Mouse (Mus musculus) lung, postnatal 0 days (tissue): ENCODE results near the gene Gcdh. TPM values are rescaled to one million over a fixed set of nuclear protein-coding genes. Genes with fewer than 3 reads are reported as not detected.

Experiments used
- ATAC-seq: fragments of 200-750 bp; cut with Nextera tagmentation; 2 replicates; pipeline ENCODE4 v1.8.0; 2017; ENCODE audit warnings: moderate library complexity
- DNase-seq: peaks from one replicate; pipeline ENCODE4 v3.0.0-alpha.2; 2016; ENCODE audit warnings: low spot score
- H3K27ac ChIP-seq: fragments of 300-500 bp; sonication (generic); 2 replicates; pipeline ENCODE4 v1.5.1; 2014; ENCODE audit warnings: antibody characterized with exemption, mild to moderate bottlenecking, low read length, mixed read lengths
- H3K27me3 ChIP-seq: fragments of 300-500 bp; sonication (generic); replicated peaks from 2 replicates; pipeline ENCODE4 v1.6.1; 2014; ENCODE audit warnings: low read length, mixed read lengths; ENCODE audit not compliant: insufficient read depth
- H3K36me3 ChIP-seq: fragments of 300-500 bp; sonication (generic); 2 replicates; pipeline ENCODE4 v1.6.1; 2014; ENCODE audit warnings: low read length, mixed read lengths; ENCODE audit not compliant: insufficient read depth
- H3K4me1 ChIP-seq: fragments of 300-500 bp; sonication (generic); 2 replicates; pipeline ENCODE4 v1.6.1; 2014; ENCODE audit warnings: antibody characterized with exemption, low read depth, low read length, mixed read lengths; ENCODE audit not compliant: insufficient read depth
- H3K4me2 ChIP-seq: fragments of 300-500 bp; sonication (generic); replicated peaks from 2 replicates; pipeline ENCODE4 v1.6.1; 2014; ENCODE audit warnings: low read depth, mild to moderate bottlenecking, low read length, moderate library complexity, mixed read lengths
- H3K4me3 ChIP-seq: fragments of 300-500 bp; sonication (generic); 2 replicates; pipeline ENCODE4 v1.5.1; 2014; ENCODE audit warnings: low read depth, low read length
- H3K9ac ChIP-seq: fragments of 300-500 bp; sonication (generic); replicated peaks from 2 replicates; pipeline ENCODE4 v1.6.1; 2014; ENCODE audit warnings: low read depth, mild to moderate bottlenecking
- H3K9me3 ChIP-seq: fragments of 300-500 bp; sonication (generic); 2 replicates; pipeline ENCODE4 v1.6.1; 2016; ENCODE audit warnings: low read length, mixed read lengths
- CTCF ChIP-seq: IDR thresholded peaks from 2 replicates; pipeline ENCODE4 v1.5.1; 2016; ENCODE audit warnings: antibody characterized with exemption, mild to moderate bottlenecking
- EP300 ChIP-seq: IDR thresholded peaks from 2 replicates; pipeline ENCODE4 v1.6.1; 2016; ENCODE audit warnings: antibody characterized with exemption, mild to moderate bottlenecking, control low read depth
- WGBS: fragments of 180-500 bp; shearing (Covaris S2); extraction: QIAGEN DNeasy Blood & Tissue Kit; methylation state at CpG from one replicate; pipeline ENCODE4 v1.1.7; 2014; 5-methylcytosine and 5-hydroxymethylcytosine counted together
- polyA plus RNA-seq: library from polyadenylated mRNA; unstranded; fragments of >200 nt; fragmentation: Nextera tagmentation; extraction: Ambion mirVana; gene quantifications from 2 replicates; pipeline ENCODE4 v1.2.1, GENCODE M21; 2015

Gene Gcdh
- 16.2 and 21.1 TPM in 2 replicates for polyA plus RNA-seq

DNA sequence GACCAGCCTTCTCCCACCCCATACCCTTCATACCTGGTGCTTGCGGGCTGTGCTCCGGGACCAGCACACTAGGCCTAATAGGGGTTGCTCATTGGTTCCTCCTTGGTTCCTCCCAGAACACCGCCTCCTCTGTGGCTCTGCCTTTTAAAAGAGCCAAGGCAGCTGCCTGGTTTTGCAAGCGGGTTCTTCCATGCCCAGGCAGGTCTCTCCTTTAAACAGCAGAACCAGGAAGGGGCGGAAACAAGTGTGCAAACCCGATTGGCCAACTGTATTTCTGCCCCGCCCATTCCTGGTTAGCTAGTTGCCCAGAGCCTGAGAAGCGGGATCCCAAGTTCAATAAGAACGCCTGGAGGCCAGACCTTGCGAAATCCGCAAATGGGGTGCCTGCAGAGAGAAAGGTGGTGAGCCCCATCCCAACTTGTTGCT lies at the start of gene Gcdh:
Gene Gcdh, minus strand, starts transcription at position 213 of the 426 bp plus-strand sequence.
- peak; percentile 99 for DNase-seq
- Histone ChIP-seq H3K4me3 (peak within 1 kb of the TSS; percentile 50), H3K27me3 (no peaks in the 10 kb centered on the region), H3K36me3 (no peaks in the 10 kb centered on the region), H3K9ac (peak within 1 kb of the TSS; percentile 45), H3K27ac (0 out of 2 replicates have a peak within 1 kb of the TSS, but pooled peaks have one; percentile 4), H3K4me2 (peak within 1 kb of the TSS; percentile 81), H3K9me3 (no peaks in the 10 kb centered on the region), H3K4me1 (0 out of 2 replicates have a peak, but pooled peaks cover 4% of the 10 kb centered on the region)
- WGBS = under 1% methylated on average over 11 of the region's 11 CpGs
- ATAC-seq = peak; percentile 100
- no peak for TF ChIP-seq CTCF
- TF ChIP-seq EP300 = peak; percentile 83

DNA sequence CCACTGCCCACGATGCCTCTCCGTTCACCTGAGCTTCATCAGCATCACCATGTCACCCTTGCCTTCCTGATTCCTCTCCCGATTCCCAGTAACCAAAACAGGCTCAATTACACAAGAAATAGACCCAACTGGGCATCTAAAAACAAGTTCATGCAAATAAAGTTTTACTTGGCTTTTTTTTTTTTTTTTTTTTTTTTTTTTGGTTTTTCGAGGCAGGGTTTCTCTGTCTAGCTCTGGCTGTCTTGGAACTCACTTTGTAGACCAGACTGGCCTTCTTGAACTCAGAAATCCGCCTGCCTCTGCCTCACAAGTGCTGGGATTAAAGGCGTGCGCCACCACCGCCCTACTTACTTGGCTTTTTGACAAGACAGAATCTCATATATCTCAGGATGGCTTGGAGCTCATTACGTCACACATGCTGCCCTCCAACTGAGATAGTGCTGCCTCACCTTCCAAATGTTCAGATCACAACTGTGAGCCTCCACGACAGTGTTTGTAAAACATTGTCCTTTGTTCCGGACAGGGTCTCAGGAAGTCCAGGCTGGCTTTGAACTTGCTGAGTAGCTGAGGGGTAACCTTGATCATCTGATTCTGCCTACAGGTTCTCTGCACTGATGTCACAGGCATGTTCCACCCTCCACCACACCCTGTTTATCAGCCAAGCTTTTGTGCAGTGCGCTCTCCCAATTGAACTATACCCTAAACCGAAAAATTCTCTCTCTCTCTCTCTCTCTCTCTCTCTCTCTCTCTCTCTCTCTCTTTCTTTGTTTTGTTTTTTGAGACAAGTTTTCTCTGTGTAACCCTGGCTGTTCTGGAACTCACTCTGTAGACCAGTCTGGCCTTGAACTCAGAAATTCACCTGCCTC lies 44.1 kb upstream of the Gcdh start:
- H3K4me2 ChIP-seq = no peak overlapping the region
- H3K9me3 ChIP-seq = no peaks in the 10 kb centered on the region
- WGBS = 57% methylated on average over 13 of the region's 13 CpGs
- no peaks in the 10 kb centered on the region for H3K4me1 ChIP-seq
- H3K9ac ChIP-seq = no peak overlapping the region
- no peak overlapping the region for H3K27ac ChIP-seq
- peaks cover 30% of the 10 kb centered on the region for H3K27me3 ChIP-seq
- TF ChIP-seq EP300 = no peak
- no peak for TF ChIP-seq CTCF
- DNase-seq = no peak
- no peak for ATAC-seq
- no peaks in the 10 kb centered on the region for H3K36me3 ChIP-seq
- H3K4me3 ChIP-seq = no peak overlapping the region

DNA sequence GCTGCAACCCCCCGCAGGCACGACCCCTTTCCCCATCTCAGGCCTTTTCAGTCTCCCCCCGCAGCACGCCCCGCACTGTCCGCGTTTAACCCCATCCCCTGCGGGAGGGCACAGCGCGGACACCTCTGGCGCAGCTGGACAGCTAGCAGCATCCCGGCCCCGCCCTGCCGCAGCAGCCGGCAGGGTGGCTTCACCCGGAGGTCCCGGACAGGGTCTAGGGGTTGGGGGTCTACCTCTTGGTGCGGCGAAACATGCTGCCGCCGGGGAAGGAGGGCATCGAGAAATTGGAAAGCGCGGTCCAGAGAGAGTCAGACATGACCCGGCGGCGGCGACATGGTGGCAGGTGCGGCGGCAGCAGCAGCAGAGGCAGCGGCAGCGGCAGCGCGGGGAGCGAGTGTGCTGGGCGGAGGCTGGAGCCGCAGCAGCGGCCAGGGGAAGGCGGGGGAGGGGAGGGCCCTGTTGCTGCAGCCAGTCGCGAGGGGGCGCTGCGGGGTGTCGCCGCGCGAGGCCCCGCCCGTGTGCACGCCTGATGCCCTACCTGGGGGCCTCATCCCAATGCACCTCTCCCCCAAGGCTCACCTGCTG lies 43.3 kb upstream of the Gcdh start, which contains the start of gene Mast1:
Gene Mast1, minus strand, starts transcription at position 398 of the 585 bp plus-strand sequence.
- Histone ChIP-seq H3K27me3 (peaks cover 30% of the 10 kb centered on the region), H3K27ac (no peak within 1 kb of the TSS), H3K4me1 (no peaks in the 10 kb centered on the region), H3K36me3 (no peaks in the 10 kb centered on the region), H3K4me2 (peak within 1 kb of the TSS; percentile 55), H3K4me3 (peak within 1 kb of the TSS; percentile 20; the same call in 1 of the 2 replicates), H3K9ac (no peak within 1 kb of the TSS), H3K9me3 (no peaks in the 10 kb centered on the region)
- ATAC-seq (peak; percentile 83), DNase-seq (peak; percentile 69)
- TF ChIP-seq CTCF (peak; percentile 61), EP300 (no peak)
- WGBS = under 1% methylated on average over 34 of the region's 50 CpGs

DNA sequence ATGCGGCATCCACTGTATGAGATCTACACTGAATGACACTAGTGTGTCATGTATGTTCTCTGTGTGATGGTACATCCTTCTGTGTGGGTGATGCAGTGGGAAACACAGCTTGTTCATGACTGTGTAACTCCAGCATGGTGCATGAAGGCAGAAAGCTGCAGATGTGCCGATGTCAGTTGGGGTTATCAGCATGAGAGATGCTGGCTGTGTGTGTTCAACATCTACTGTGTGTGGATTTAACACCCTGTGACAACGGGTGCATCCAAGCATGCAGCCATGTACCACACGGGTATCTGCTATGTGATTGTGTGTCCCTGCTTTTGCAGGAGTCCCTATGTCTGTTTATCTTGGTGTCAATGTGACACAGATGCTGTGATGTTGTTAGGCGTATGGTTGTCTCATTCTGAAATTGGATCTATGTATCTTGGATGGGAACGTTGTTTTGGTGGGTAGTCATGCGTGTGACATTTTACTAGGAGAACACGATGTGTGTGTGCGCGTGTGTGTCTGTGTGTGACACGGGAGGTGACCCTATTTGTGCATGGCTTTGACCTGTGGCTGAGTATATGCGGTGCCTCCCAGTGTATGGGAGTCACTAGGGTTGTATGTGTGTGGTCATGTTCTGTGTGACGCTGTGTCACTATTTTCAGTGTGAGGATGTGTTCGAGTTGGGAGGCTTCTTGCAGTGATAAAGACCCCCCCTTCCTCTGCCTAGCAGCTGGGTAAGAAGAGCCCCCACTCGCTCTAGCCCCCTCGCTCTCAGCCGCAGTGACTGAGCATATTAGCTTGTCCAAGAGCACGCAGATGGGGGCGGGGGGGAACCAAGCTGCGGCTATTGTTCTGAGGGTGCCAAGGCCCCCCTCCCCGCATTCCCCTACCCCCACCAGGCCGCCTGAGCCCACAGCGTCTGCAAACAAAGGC lies 42.6 kb upstream of the Gcdh start:
- no peak overlapping the region for H3K27ac ChIP-seq
- peak overlapping the region; percentile 55; the same call in 1 of the 2 replicates for H3K4me2 ChIP-seq
- WGBS = 22% methylated on average over 23 of the region's 23 CpGs
- no peak for DNase-seq
- ATAC-seq = no peak
- peaks cover 30% of the 10 kb centered on the region for H3K27me3 ChIP-seq
- TF ChIP-seq EP300 = no peak
- no peak for TF ChIP-seq CTCF
- 0 out of 2 replicates have a peak overlapping the region, but pooled peaks have one; percentile 20 for H3K4me3 ChIP-seq
- H3K9me3 ChIP-seq = no peaks in the 10 kb centered on the region
- H3K36me3 ChIP-seq = no peaks in the 10 kb centered on the region
- no peak overlapping the region for H3K9ac ChIP-seq
- H3K4me1 ChIP-seq = no peaks in the 10 kb centered on the region

DNA sequence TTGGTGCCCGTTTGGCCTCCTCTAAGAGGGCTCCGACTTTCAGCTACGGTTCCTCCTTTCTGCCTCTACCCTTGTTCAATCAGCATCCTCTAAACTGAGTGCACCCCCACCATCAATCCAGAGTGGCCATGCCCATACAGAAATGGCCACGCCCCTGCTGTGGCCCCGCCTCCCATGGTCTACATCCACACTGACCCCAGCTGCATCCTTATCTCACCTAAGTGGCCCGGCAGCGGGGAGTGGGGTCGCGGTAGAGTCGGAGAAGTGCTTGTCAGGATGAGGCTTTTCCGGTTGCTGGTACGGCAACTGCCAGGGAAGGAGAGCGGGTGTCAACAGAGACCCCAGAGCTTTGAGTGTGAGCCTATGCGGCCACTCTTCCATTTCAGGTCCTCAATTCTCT lies 41.8 kb upstream of the Gcdh start:
- no peak overlapping the region for H3K27ac ChIP-seq
- TF ChIP-seq EP300 (no peak), CTCF (no peak)
- no peaks in the 10 kb centered on the region for H3K9me3 ChIP-seq
- H3K4me3 ChIP-seq = no peak overlapping the region
- DNase-seq = no peak
- H3K36me3 ChIP-seq = no peaks in the 10 kb centered on the region
- no peak overlapping the region for H3K9ac ChIP-seq
- H3K4me1 ChIP-seq = no peaks in the 10 kb centered on the region
- H3K4me2 ChIP-seq = no peak overlapping the region
- H3K27me3 ChIP-seq = peaks cover 30% of the 10 kb centered on the region
- no peak; the same call in 1 of the 2 replicates for ATAC-seq
- 3% methylated on average over 14 of the region's 14 CpGs for WGBS
